Mouse (Mus musculus) embryonic facial prominence, embryonic 14.5 days (tissue): ENCODE measurements around the gene Gm28035. TPM values are rescaled to one million over a fixed set of nuclear protein-coding genes. Genes with fewer than 3 reads are reported as not detected.

ENCODE experiments used
- ATAC-seq: fragments of 200-750 bp; cut with Nextera tagmentation; 2 replicates; pipeline ENCODE4 v1.8.0; 2017; ENCODE audit warnings: low read depth, moderate number of reproducible peaks, moderate TSS enrichment
- DNase-seq: peaks from one replicate; pipeline ENCODE4 v3.0.0-alpha.2; 2015; ENCODE audit warnings: low spot score
- H3K27ac ChIP-seq: fragments of 300-500 bp; sonication (generic); replicated peaks from 2 replicates; pipeline ENCODE4 v1.5.1; 2014; ENCODE audit warnings: low read depth, mild to moderate bottlenecking, low read length, moderate library complexity
- H3K27me3 ChIP-seq: fragments of 300-500 bp; sonication (generic); replicated peaks from 2 replicates; pipeline ENCODE4 v1.6.1; 2014; ENCODE audit warnings: low read length; ENCODE audit not compliant: control insufficient read depth, insufficient read depth
- H3K36me3 ChIP-seq: fragments of 300-500 bp; sonication (generic); 2 replicates; pipeline ENCODE4 v1.6.1; 2014; ENCODE audit warnings: low read length, mixed read lengths; ENCODE audit not compliant: control insufficient read depth, insufficient read depth
- H3K4me1 ChIP-seq: fragments of 300-500 bp; sonication (generic); 2 replicates; pipeline ENCODE4 v1.6.1; 2014; ENCODE audit warnings: antibody characterized with exemption, low read length; ENCODE audit not compliant: control insufficient read depth, insufficient read depth
- H3K4me2 ChIP-seq: fragments of 300-500 bp; sonication (generic); 2 replicates; pipeline ENCODE4 v1.6.1; 2014; ENCODE audit warnings: low read depth, mild to moderate bottlenecking, low read length, moderate library complexity, mixed read lengths
- H3K4me3 ChIP-seq: fragments of 300-500 bp; sonication (generic); 2 replicates; pipeline ENCODE4 v1.5.1; 2014; ENCODE audit warnings: low read depth, mild to moderate bottlenecking, low read length
- H3K9ac ChIP-seq: fragments of 300-500 bp; sonication (generic); 2 replicates; pipeline ENCODE4 v1.6.1; 2014; ENCODE audit warnings: low read depth, mild to moderate bottlenecking, low read length, moderate library complexity, mixed read lengths
- H3K9me3 ChIP-seq: fragments of 300-500 bp; sonication (generic); 2 replicates; pipeline ENCODE4 v1.6.1; 2016; ENCODE audit warnings: low read length; ENCODE audit not compliant: control insufficient read depth
- whole genome bisulfite sequencing: fragments of 180-500 bp; shearing (Covaris S2); extraction: QIAGEN DNeasy Blood & Tissue Kit; methylation state at CpG from one replicate; pipeline ENCODE4 v1.1.7; 2014; 5-methylcytosine and 5-hydroxymethylcytosine counted together
- polyA plus RNA-seq: library from polyadenylated mRNA; unstranded; fragments of >200 nt; fragmentation: Nextera tagmentation; extraction: Ambion mirVana; gene quantifications from 2 replicates; pipeline ENCODE4 v1.2.1, GENCODE M21; 2014

Gm28035 gene
- polyA plus RNA-seq, 1 experiment from 2014 or later = 0.06 TPM

DNA sequence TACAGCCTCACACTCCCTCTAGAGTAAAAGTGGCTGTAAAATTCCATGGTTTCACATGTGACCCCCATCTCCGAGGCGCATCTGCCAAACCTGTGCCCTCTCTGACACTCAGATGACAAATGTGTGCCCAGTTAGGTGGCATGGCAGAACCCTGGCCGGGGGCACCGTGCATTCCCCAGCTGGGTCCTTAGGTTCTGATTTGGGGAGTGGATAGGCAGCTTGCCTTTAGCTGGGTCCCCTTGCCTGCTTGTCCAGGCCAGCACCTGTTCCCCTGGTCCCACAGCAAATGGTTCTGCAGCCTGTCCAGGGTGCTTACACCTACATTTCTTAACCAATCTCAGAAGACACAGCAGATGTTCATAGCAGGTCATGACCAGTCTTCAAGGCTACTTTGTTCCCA is 3.0 kb downstream of the Gm28035 start:
- DNase-seq (no peak), ATAC-seq (no peak)
- peaks cover 62% of the 10 kb centered on the region for H3K36me3 ChIP-seq
- no peak overlapping the region for H3K9ac ChIP-seq
- no peaks in the 10 kb centered on the region for H3K27me3 ChIP-seq
- H3K27ac ChIP-seq = no peak overlapping the region
- H3K9me3 ChIP-seq = no peaks in the 10 kb centered on the region
- H3K4me3 ChIP-seq = no peak overlapping the region
- 94% methylated on average over 4 of the region's 4 CpGs for WGBS
- H3K4me1 ChIP-seq = peaks cover 10% of the 10 kb centered on the region
- H3K4me2 ChIP-seq = no peak overlapping the region

DNA sequence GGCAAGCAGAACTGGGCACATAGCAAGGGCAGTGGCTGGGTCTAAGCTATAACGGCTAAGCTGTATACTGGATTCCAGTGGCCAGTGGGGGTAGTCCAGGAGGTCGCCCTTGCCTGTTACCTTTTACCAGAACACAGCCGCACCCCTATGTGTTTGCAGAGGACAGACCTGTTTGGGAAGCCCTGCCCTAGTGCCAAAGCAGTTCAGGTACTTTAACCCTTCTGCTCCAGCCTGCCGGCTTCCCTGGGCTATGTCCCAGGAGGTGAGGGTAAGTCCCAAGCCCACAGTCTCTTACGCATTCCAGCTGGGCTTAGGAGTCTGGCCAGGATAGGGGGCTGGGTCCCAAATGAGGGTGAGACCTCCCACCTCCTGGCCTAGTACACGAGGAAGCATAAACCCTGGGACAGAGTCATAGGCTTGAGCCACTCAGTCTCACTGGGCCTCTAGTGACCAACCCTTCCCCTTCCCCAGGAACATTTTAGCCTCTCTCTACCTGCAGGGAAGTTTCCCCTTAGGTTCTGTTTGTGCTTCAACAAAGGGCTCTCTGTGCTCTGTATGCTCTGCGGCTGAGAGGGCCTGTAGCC is 4.3 kb downstream of the Gm28035 start:
- 50% methylated on average over 7 of the region's 7 CpGs for WGBS

DNA sequence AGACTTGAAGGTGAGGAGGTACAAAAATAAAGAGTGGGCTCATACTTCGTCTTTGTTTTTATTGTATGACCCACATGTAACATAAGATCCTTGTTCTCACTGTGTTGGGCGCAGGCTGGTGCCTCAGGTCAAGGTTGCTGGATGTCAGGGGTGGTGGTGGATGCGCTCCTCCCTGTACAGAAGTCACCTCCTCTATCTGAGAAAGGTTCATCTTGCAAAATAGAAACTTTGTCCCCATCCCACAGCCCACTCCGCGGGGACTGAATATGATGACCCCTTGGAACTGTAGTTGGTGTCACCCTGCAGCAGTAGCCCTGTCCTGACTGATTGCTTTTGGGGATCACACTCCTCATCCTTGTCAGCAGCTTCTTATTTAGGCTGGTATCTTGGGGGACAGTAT is 6.7 kb downstream of the Gm28035 start:
- Histone ChIP-seq H3K27ac (no peak overlapping the region), H3K9me3 (no peaks in the 10 kb centered on the region), H3K4me1 (no peaks in the 10 kb centered on the region), H3K4me2 (no peak overlapping the region), H3K27me3 (no peaks in the 10 kb centered on the region), H3K9ac (no peak overlapping the region), H3K4me3 (no peak overlapping the region), H3K36me3 (peaks cover 55% of the 10 kb centered on the region)
- DNase-seq (no peak), ATAC-seq (no peak)
- WGBS = 91% methylated on average over 5 of the region's 5 CpGs

More for the DNA sequence above, 4.3 kb downstream of the Gm28035 start:
- ATAC-seq = no peak
- no peak overlapping the region for H3K27ac ChIP-seq
- H3K9ac ChIP-seq = 0 out of 2 replicates have a peak overlapping the region, but pooled peaks have one; percentile 20
- no peak for DNase-seq
- no peak overlapping the region for H3K4me3 ChIP-seq
- no peaks in the 10 kb centered on the region for H3K9me3 ChIP-seq
- H3K4me2 ChIP-seq = no peak overlapping the region
- no peaks in the 10 kb centered on the region for H3K4me1 ChIP-seq
- H3K27me3 ChIP-seq = no peaks in the 10 kb centered on the region
- H3K36me3 ChIP-seq = peaks cover 73% of the 10 kb centered on the region

- WGBS = 54% methylated on average over 4 of the region's 4 CpGs
- Histone ChIP-seq H3K27ac (no peak overlapping the region), H3K4me3 (no peak overlapping the region), H3K9ac (no peak overlapping the region), H3K36me3 (peaks cover 48% of the 10 kb centered on the region), H3K4me1 (no peaks in the 10 kb centered on the region), H3K4me2 (no peak overlapping the region), H3K27me3 (no peaks in the 10 kb centered on the region), H3K9me3 (no peaks in the 10 kb centered on the region)
- ATAC-seq (no peak), DNase-seq (no peak)
Observed at GRCm38 (mm10) chr2:30247681-30248080, 7.3 kb downstream of the Gm28035 start.

GRCm38 (mm10) chr2:30249182-30249581 is 8.8 kb downstream of the Gm28035 start:
- no peak for ATAC-seq
- H3K36me3 ChIP-seq = peaks cover 44% of the 10 kb centered on the region
- 91% methylated on average over 3 of the region's 3 CpGs for WGBS

GRCm38 (mm10) chr2:30250166-30251128 is 10.1 kb downstream of the Gm28035 start:
- Histone ChIP-seq H3K27ac (no peak overlapping the region), H3K4me1 (no peaks in the 10 kb centered on the region), H3K36me3 (peaks cover 47% of the 10 kb centered on the region), H3K27me3 (no peaks in the 10 kb centered on the region), H3K9ac (no peak overlapping the region), H3K9me3 (no peaks in the 10 kb centered on the region), H3K4me2 (no peak overlapping the region), H3K4me3 (no peak overlapping the region)
- WGBS = 90% methylated on average over 10 of the region's 10 CpGs
- DNase-seq (no peak), ATAC-seq (no peak)

More at GRCm38 (mm10) chr2:30249182-30249581, 8.8 kb downstream of the Gm28035 start:
- Histone ChIP-seq H3K9me3 (no peaks in the 10 kb centered on the region), H3K27me3 (no peaks in the 10 kb centered on the region), H3K4me1 (no peaks in the 10 kb centered on the region), H3K4me2 (no peak overlapping the region), H3K27ac (no peak overlapping the region), H3K4me3 (no peak overlapping the region), H3K9ac (no peak overlapping the region)
- DNase-seq = no peak

DNA sequence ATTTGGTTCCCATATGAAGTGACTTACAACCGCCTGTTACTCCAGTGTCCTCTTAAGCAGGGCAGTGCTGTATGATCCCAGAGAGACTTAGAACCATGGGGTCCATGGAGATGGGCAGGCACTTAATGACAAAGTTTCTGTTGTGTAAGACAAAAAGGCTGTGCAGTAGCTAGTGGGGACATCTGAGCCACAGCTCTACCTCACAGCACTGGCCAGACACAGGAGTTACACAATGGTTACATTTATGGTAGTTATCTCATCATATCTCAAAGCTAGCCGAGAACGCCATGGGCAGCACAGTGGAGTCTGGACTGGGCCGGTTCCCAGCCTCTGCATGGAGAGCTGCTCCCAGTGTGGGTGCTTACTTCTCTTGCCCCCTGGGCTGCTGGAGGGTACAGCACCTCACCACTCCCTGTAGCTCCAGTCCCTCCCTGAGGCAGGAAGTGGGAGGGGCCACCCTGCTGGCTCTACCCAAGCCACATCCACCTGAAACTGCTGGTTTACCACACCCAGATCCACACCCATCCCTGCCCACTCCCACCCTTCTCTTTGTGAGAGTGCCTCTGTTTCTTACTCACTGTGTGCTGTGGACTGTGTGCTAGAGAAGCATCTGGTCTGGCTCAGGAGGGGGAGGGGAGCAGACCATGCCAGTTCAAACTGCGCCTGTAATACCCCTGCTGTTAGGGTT is 11.2 kb downstream of the Gm28035 start:
- H3K27me3 ChIP-seq = no peaks in the 10 kb centered on the region
- DNase-seq (peak; percentile 21), ATAC-seq (peak; percentile 44; the same call in 1 of the 2 replicates)
- peak overlapping the region; percentile 44; the same call in 1 of the 2 replicates for H3K27ac ChIP-seq
- H3K36me3 ChIP-seq = peaks cover 54% of the 10 kb centered on the region
- 79% methylated on average over 5 of the region's 5 CpGs for WGBS
- H3K4me1 ChIP-seq = no peaks in the 10 kb centered on the region
- H3K9ac ChIP-seq = no peak overlapping the region
- H3K9me3 ChIP-seq = no peaks in the 10 kb centered on the region
- no peak overlapping the region for H3K4me2 ChIP-seq
- H3K4me3 ChIP-seq = no peak overlapping the region

- 58% methylated on average over 3 of the region's 3 CpGs for WGBS
- H3K27me3 ChIP-seq = no peaks in the 10 kb centered on the region
- no peak overlapping the region for H3K9ac ChIP-seq
- H3K4me1 ChIP-seq = no peaks in the 10 kb centered on the region
- H3K36me3 ChIP-seq = peaks cover 63% of the 10 kb centered on the region
- DNase-seq (no peak), ATAC-seq (no peak)
- no peak overlapping the region for H3K27ac ChIP-seq
- H3K9me3 ChIP-seq = no peaks in the 10 kb centered on the region
- H3K4me2 ChIP-seq = no peak overlapping the region
- H3K4me3 ChIP-seq = no peak overlapping the region
Observed at GRCm38 (mm10) chr2:30252521-30252920, 12.2 kb downstream of the Gm28035 start.
